Comparison of ENCODE assay signal across 15 mouse cellular contexts in genomic region chr6:146256401-146256800, GRCm38 (mm10).
DNase-seq lines count a peak whose midpoint lies in the region; ATAC-seq and TF ChIP-seq lines count a peak whose summit lies in the region.
"Had no signal": no experiment of that assay in that cellular context is flagged by ENCODE, and none has a peak within 500 bp of the region (broad histone marks: within the 10 kb centered on the region; RNA-seq: fewer than 3 reads in every experiment).

No protein-coding gene starts in this region.

- no peak overlapping the region for H3K4me3 ChIP-seq in heart, embryonic 10.5 days
- H3K4me3 ChIP-seq in liver, postnatal 0 days (ENCODE audit: low read depth, low read length): no peak overlapping the region
- H3K4me3 ChIP-seq: hindbrain, embryonic 12.5 days had no signal

- peak overlapping the region; percentile 19; the same call in 1 of the 2 replicates for H3K4me2 ChIP-seq in liver, postnatal 0 days (ENCODE audit: low read depth, low read length)
- H3K4me2 ChIP-seq: hindbrain, embryonic 12.5 days had no signal

- no peak overlapping the region for H3K9ac ChIP-seq in liver, postnatal 0 days (replicated peaks)
- H3K9ac ChIP-seq: hindbrain, embryonic 12.5 days had no signal

- H3K9me3 ChIP-seq in heart, embryonic 10.5 days: no peaks in the 10 kb centered on the region
- H3K9me3 ChIP-seq in liver, postnatal 0 days (ENCODE audit: low read length): peaks cover 5% of the 10 kb centered on the region; the same call in 1 of the 2 replicates

- H3K27me3 ChIP-seq in heart, embryonic 10.5 days (ENCODE audit: insufficient read depth, poor library complexity, severe bottlenecking): no peaks in the 10 kb centered on the region
- H3K27me3 ChIP-seq in liver, postnatal 0 days (ENCODE audit: insufficient read depth, low read length): no peaks in the 10 kb centered on the region
- H3K27me3 ChIP-seq: hindbrain, embryonic 12.5 days had no signal

- H3K4me1 ChIP-seq in heart, embryonic 10.5 days: peaks cover 4% of the 10 kb centered on the region; the same call in 1 of the 2 replicates
- peaks cover 6% of the 10 kb centered on the region for H3K4me1 ChIP-seq in liver, postnatal 0 days (ENCODE audit: insufficient read depth)
- H3K4me1 ChIP-seq: hindbrain, embryonic 12.5 days had no signal

- 30% methylated on average over 2 of the region's 2 CpGs for WGBS in heart, embryonic 10.5 days
- 37% methylated on average over 2 of the region's 2 CpGs for WGBS in liver, postnatal 0 days (ENCODE audit: insufficient replicate concordance)

- TF ChIP-seq CTCF in liver, postnatal 0 days (IDR thresholded peaks at IDR 0.05; ENCODE audit: low read depth): no peak

- 0 out of 2 replicates have a peak, but pooled peaks cover 5% of the 10 kb centered on the region for H3K36me3 ChIP-seq in heart, embryonic 10.5 days
- H3K36me3 ChIP-seq in liver, postnatal 0 days (replicated peaks; ENCODE audit: insufficient read depth, low read length): no peaks in the 10 kb centered on the region
- H3K36me3 ChIP-seq: hindbrain, embryonic 12.5 days had no signal

- TF ChIP-seq EP300 in liver, postnatal 0 days (IDR thresholded peaks at IDR 0.05; ENCODE audit: low read depth): no peak

- no peak overlapping the region for H3K27ac ChIP-seq in heart, embryonic 10.5 days
- no peak overlapping the region for H3K27ac ChIP-seq in liver, postnatal 0 days (ENCODE audit: low read depth)
- H3K27ac ChIP-seq: hindbrain, embryonic 12.5 days; macrophage had no signal

- DNase-seq in heart, embryonic 10.5 days (ENCODE audit: low spot score): peak; percentile 53
- DNase-seq in heart, adult 8-10 months (ENCODE audit: low spot score): no peak
- peak; percentile 12 for DNase-seq in urinary bladder, postnatal 14 days (ENCODE audit: low spot score)
- no peak for DNase-seq in urinary bladder, postnatal 25 days (ENCODE audit: low spot score)
- no peak for DNase-seq in liver, postnatal 0 days
- no peak for DNase-seq in thymus, postnatal 10 days (ENCODE audit: low spot score in 2 of 2)
- no peak for DNase-seq in MN1 (ENCODE audit: low spot score)
- DNase-seq: adrenal gland, postnatal 36 days; cerebellum, adult 11-12 months; gastrocnemius, postnatal 14 days; right cerebral cortex, postnatal 25 days had no signal

- ATAC-seq in liver, postnatal 0 days: peak; percentile 73
- ATAC-seq in frontal cortex, adult (ENCODE audit: low TSS enrichment): no peak
- ATAC-seq: intestine, postnatal 0 days had no signal

Comparison
In these comparisons a context has a peak if more than half of its experiments do, and no peak if none do; other contexts are left out.
1. DNase-seq: peak in heart, embryonic 10.5 days (single experiment) and urinary bladder, postnatal 14 days (single experiment); none in heart, adult 8-10 months (single experiment), urinary bladder, postnatal 25 days (single experiment), liver, postnatal 0 days (single experiment), thymus, postnatal 10 days (0 of 2) and MN1 (single experiment).